Mouse (Mus musculus) limb, embryonic 13.5 days (tissue): ENCODE measurements around the gene Gm37240. TPM values are rescaled to one million over a fixed set of nuclear protein-coding genes. Genes with fewer than 3 reads are reported as not detected.
"Not testable (repeated sequence)": the region's sequence is repeated elsewhere in the genome, so short reads cannot be mapped to it uniquely, and the experiment has no call there.

Experiments
- ATAC-seq: fragments of 200-750 bp; cut with Nextera tagmentation; 2 replicates; pipeline ENCODE4 v1.8.0; 2017; ENCODE audit warnings: low read depth, moderate number of reproducible peaks, moderate TSS enrichment; ENCODE audit not compliant: low FRiP score
- H3K27ac ChIP-seq: fragments of 300-500 bp; sonication (generic); 2 replicates; pipeline ENCODE4 v1.5.1; 2015; ENCODE audit warnings: inconsistent platforms, mild to moderate bottlenecking, moderate library complexity
- H3K27me3 ChIP-seq: fragments of 300-500 bp; sonication (generic); 2 replicates; pipeline ENCODE4 v1.6.1; 2015; ENCODE audit warnings: mild to moderate bottlenecking, inconsistent platforms
- H3K36me3 ChIP-seq: fragments of 300-500 bp; sonication (generic); 2 replicates; pipeline ENCODE4 v1.6.1; 2015; ENCODE audit warnings: inconsistent platforms, mild to moderate bottlenecking, moderate library complexity
- H3K4me1 ChIP-seq: fragments of 300-500 bp; sonication (generic); 2 replicates; pipeline ENCODE4 v1.6.1; 2015; ENCODE audit warnings: inconsistent platforms
- H3K4me2 ChIP-seq: fragments of 300-500 bp; sonication (generic); replicated peaks from 2 replicates; pipeline ENCODE4 v1.6.1; 2015; ENCODE audit warnings: inconsistent platforms, mild to moderate bottlenecking, moderate library complexity
- H3K4me3 ChIP-seq: fragments of 300-500 bp; sonication (generic); 2 replicates; pipeline ENCODE4 v1.5.1; 2015; ENCODE audit warnings: moderate library complexity, mild to moderate bottlenecking, inconsistent platforms
- H3K9ac ChIP-seq: fragments of 300-500 bp; sonication (generic); 2 replicates; pipeline ENCODE4 v1.6.1; 2015; ENCODE audit warnings: mild to moderate bottlenecking, inconsistent platforms
- H3K9me3 ChIP-seq: fragments of 300-500 bp; sonication (generic); 2 replicates; pipeline ENCODE4 v1.6.1; 2016; ENCODE audit warnings: inconsistent platforms
- WGBS: fragments of 180-500 bp; shearing (Covaris S2); methylation state at CpG from one replicate; pipeline ENCODE4 v1.1.7; 2015; 5-methylcytosine and 5-hydroxymethylcytosine counted together
- polyA plus RNA-seq: library from polyadenylated mRNA; unstranded; fragments of >200 nt; fragmentation: Nextera tagmentation; extraction: Ambion mirVana; gene quantifications from 2 replicates; pipeline ENCODE4 v1.2.1, GENCODE M21; 2015

Gene Gm37240
- polyA plus RNA-seq, 1 experiment from 2014 or later, result 6.1 TPM

DNA sequence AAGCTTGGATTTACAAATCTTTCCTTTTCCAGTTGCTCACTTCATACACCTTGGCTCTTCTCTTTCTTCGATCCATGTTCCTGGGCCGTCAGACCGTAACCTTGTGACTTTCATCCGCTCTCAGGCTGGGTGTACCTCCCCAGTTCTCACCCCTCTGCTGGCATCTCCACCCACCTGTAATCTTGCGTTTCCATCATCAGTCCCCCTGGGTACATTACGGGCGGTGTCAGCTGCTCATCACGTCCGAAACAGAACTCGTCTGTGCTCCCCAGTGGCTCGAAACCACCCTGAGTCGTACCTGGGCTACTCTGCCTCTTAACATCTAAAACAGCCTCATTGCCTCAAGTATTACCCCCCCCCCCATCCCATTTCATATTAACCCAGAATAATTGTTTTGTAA lies 1215.2 kb downstream of the Gm37240 start:
- no peak for ATAC-seq
- H3K4me3 ChIP-seq, result no peak overlapping the region
- no peak overlapping the region for H3K9ac ChIP-seq
- no peaks in the 10 kb centered on the region for H3K36me3 ChIP-seq
- H3K4me1 ChIP-seq, result 0 out of 2 replicates have a peak, but pooled peaks cover under 1% of the 10 kb centered on the region
- WGBS, result 90% methylated on average over 12 of the region's 12 CpGs
- H3K27ac ChIP-seq, result no peak overlapping the region
- H3K27me3 ChIP-seq, result peaks cover 15% of the 10 kb centered on the region
- H3K4me2 ChIP-seq, result no peak overlapping the region
- H3K9me3 ChIP-seq, result no peaks in the 10 kb centered on the region

DNA sequence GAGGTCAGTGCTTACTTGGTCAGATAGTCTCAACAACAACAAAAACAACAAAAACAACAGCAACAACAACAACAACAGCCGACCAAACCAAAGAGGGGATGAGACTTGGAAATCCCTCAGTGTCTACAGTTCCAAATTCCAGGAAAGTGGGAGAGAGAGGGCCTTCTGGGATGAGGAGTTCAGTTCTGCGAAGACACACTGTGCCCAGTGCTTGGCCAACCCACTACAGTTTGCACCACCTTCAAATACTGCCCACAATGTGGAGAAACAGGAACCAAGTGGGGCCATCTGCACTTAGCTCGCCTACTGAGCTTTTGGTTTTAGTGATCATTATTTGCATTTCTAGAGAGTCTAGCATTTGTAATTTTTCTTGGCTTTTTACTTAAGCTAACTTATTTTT lies 1218.4 kb downstream of the Gm37240 start:
- Histone ChIP-seq H3K27ac (no peak overlapping the region), H3K27me3 (peaks cover 39% of the 10 kb centered on the region), H3K4me2 (no peak overlapping the region), H3K4me3 (no peak overlapping the region), H3K9me3 (no peaks in the 10 kb centered on the region), H3K36me3 (no peaks in the 10 kb centered on the region), H3K4me1 (peaks cover 24% of the 10 kb centered on the region), H3K9ac (no peak overlapping the region)
- no peak for ATAC-seq
- 90% methylated on average over 3 of the region's 3 CpGs for WGBS

DNA sequence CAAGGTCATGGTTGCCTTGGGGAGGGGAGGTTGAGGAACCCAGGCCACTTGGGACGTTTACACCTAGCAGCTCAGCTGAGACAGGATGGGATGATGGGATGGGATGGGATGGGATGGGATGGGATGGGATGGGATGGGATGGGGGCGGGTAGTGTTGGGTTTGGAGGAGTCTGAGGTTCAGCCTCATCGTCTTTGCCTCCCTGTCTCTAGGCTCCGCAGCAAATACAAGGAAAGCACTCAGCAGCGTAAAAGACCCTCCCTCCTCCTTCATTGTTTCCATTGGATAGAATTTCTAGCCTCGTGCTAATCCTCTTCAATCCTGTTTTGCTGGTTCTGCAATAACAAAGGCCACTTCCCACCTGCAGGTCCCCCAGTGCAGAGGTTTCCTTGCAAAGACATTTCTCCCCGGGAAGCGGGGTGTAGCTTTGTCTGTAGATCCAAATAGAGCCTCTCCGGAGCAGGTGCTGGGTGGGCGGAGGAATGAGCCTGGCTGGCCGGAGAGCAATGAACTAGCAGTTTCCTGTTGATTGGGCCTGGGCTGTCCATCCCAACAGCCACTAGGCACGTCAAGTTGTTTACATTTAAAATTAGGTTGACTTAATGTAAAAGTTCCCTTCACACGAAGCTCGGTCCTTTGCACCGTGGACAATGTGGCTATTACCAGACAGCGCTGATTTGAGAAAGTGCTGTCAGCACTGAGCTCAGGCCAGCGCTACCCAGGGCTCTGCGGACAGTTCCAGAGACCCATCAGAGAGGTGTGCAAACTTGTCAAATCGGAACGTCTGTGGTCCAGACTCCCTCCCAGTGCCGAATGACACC lies 1221.9 kb downstream of the Gm37240 start:
- Histone ChIP-seq H3K4me1 (peaks cover 24% of the 10 kb centered on the region), H3K27me3 (peaks cover 41% of the 10 kb centered on the region), H3K9ac (no peak overlapping the region), H3K9me3 (no peaks in the 10 kb centered on the region), H3K36me3 (no peaks in the 10 kb centered on the region), H3K4me3 (peak overlapping the region; percentile 39), H3K4me2 (peak overlapping the region; percentile 70), H3K27ac (no peak overlapping the region)
- whole genome bisulfite sequencing, result 3% methylated on average over 21 of the region's 21 CpGs
- peak; percentile 18; the same call in 1 of the 2 replicates for ATAC-seq

DNA sequence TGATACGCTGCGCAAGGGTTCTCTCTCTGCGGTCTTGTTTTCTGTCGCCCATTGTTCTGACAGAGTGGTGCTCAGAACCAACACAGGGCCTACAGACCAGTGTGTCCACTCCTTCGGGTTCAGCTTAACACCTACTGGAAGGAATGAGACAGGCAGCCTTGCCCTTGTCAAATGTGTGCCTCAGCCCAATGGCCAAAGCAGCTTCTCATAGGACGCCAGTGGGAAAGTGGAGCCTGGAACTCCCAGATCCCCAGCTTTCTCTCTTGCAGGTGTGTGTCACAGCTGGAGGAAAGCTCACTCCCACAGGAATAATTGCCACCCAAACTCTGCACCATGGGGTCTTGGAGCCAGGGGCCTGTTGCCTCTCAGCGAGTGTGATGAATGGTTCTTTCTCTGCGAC lies 1222.6 kb downstream of the Gm37240 start:
- Histone ChIP-seq H3K27me3 (peaks cover 41% of the 10 kb centered on the region), H3K4me3 (no peak overlapping the region), H3K27ac (no peak overlapping the region), H3K9me3 (no peaks in the 10 kb centered on the region), H3K36me3 (no peaks in the 10 kb centered on the region), H3K4me1 (peaks cover 24% of the 10 kb centered on the region), H3K4me2 (no peak overlapping the region), H3K9ac (no peak overlapping the region)
- ATAC-seq, result no peak
- WGBS, result 70% methylated on average over 8 of the region's 8 CpGs

DNA sequence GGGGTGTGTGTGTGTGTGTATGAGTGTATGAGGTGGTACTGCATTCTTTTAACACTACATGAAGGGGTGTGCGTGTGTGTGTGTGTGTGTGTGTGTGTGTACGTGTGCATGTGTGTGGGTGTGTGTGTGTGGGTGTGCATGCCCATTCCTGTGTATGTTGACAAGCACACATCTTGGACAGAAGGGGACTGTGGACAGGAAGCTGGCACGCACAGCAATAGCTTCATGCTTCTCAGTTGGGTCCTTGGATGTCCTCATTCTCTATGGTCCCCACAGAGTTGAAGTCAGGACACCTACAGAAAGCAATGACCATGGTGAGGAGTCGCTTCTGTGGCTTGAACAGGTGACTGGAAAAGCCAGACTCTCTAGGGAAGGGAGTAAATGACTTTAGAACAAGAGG lies 1223.5 kb downstream of the Gm37240 start:
- ATAC-seq, result no peak
- Histone ChIP-seq H3K9ac (no peak overlapping the region), H3K27ac (no peak overlapping the region), H3K9me3 (peaks cover 2% of the 10 kb centered on the region; the same call in 1 of the 2 replicates), H3K4me1 (peaks cover 24% of the 10 kb centered on the region), H3K36me3 (no peaks in the 10 kb centered on the region), H3K4me2 (no peak overlapping the region), H3K27me3 (peaks cover 41% of the 10 kb centered on the region), H3K4me3 (no peak overlapping the region)
- WGBS, result 90% methylated on average over 4 of the region's 4 CpGs

DNA sequence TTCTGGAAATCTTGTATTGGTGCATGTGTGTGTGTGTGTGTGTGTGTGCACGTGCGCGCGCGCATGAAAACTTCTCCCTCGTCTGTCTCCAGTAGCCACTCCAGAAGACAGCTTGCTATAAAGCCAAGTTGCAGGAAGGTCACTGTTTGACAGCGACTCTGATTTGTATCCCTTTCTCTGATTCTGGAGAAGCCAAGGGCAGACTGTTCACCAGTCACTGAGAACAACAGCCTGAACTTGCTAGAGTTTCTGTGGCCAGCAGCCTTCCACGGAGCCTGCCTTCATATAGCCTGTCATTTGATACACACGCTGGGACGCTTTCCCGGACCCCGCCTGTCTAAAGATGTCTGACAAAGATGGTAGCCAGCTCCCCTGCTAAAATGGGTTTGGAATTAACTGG lies 1224.2 kb downstream of the Gm37240 start:
- H3K27me3 ChIP-seq, result peaks cover 36% of the 10 kb centered on the region
- H3K4me1 ChIP-seq, result peaks cover 24% of the 10 kb centered on the region
- no peaks in the 10 kb centered on the region for H3K36me3 ChIP-seq
- ATAC-seq, result no peak
- no peak overlapping the region for H3K9ac ChIP-seq
- no peak overlapping the region for H3K27ac ChIP-seq
- H3K4me2 ChIP-seq, result no peak overlapping the region
- H3K9me3 ChIP-seq, result peaks cover 4% of the 10 kb centered on the region; the same call in 1 of the 2 replicates
- H3K4me3 ChIP-seq, result no peak overlapping the region
- WGBS, result 72% methylated on average over 12 of the region's 12 CpGs

DNA sequence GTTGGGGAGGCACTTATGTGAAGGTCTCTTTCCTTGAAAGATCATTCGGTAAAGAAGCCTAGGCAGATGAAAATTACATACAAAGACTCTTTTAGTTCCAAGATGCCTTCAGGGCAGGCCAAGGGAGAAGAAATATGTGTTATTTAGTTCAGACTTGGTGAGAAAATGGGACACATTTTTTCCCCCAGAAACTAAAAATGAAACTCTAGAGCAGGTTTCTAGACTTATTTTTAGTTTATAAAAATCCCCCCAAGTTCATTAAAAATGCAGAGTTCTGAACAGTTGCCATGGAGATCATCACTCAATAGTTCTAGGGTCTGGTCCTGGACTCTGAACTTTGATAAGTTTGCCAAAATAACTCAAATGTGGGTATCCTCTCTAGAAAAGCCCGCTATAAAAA lies 1226.9 kb downstream of the Gm37240 start:
- Histone ChIP-seq H3K36me3 (no peaks in the 10 kb centered on the region), H3K4me2 (no peak overlapping the region), H3K27me3 (peaks cover 18% of the 10 kb centered on the region), H3K9ac (no peak overlapping the region), H3K9me3 (peaks cover 4% of the 10 kb centered on the region; the same call in 1 of the 2 replicates), H3K4me3 (no peak overlapping the region), H3K27ac (no peak overlapping the region), H3K4me1 (peaks cover 7% of the 10 kb centered on the region)
- no peak for ATAC-seq
- WGBS, result 81% methylated on average over 2 of the region's 2 CpGs

DNA sequence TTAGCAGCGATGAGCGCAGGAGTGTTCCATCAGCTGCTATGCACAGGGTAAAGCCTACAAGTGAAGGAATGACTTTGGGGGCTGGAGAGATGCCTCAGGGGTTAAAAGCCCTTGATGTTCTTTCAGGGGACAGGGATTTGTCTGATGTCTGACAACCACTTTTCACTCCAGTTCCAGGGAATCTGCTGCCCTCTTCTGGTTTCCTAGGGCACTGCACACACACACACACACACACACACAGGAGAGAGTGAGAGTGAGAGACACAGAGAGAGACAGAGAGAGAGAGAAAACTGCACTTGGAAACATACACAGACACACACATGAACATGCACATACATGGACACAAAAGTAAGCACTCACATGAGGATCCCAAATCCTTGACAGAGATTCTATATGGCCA lies 1228.4 kb downstream of the Gm37240 start:
- H3K4me2 ChIP-seq, result no peak overlapping the region
- H3K9ac ChIP-seq, result no peak overlapping the region
- peaks cover 11% of the 10 kb centered on the region for H3K27me3 ChIP-seq
- H3K27ac ChIP-seq, result no peak overlapping the region
- 94% methylated on average over 2 of the region's 2 CpGs for WGBS
- H3K4me3 ChIP-seq, result no peak overlapping the region
- ATAC-seq, result no peak
- no peaks in the 10 kb centered on the region for H3K36me3 ChIP-seq
- H3K4me1 ChIP-seq, result peaks cover 14% of the 10 kb centered on the region; the same call in 1 of the 2 replicates
- peaks cover 4% of the 10 kb centered on the region; the same call in 1 of the 2 replicates for H3K9me3 ChIP-seq

DNA sequence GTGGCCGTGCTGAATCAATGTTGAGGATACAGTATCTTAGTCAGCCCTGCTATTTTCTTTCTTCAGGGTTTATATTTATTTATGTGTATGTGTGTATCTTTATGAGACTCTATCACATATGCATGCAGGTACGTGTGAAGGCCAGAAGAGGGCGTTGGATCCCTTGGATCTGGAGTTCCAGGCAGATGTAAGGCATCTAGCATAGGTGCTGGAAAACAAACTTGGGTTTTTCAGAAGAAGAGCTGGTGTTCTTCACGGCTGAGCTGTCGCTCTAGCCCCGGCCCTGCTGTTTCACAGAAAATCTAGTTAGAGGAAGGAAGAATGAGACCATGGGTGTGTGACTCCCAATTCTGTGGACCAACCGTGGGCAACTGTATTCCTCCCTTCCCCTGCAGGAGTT lies 1229.3 kb downstream of the Gm37240 start:
- no peak for ATAC-seq
- H3K36me3 ChIP-seq, result no peaks in the 10 kb centered on the region
- H3K4me3 ChIP-seq, result no peak overlapping the region
- 90% methylated on average over 7 of the region's 7 CpGs for WGBS
- H3K9ac ChIP-seq, result no peak overlapping the region
- no peak overlapping the region for H3K27ac ChIP-seq
- no peak overlapping the region for H3K4me2 ChIP-seq
- H3K27me3 ChIP-seq, result 0 out of 2 replicates have a peak, but pooled peaks cover 10% of the 10 kb centered on the region
- peaks cover 4% of the 10 kb centered on the region; the same call in 1 of the 2 replicates for H3K9me3 ChIP-seq
- H3K4me1 ChIP-seq, result peaks cover 16% of the 10 kb centered on the region; the same call in 1 of the 2 replicates

DNA sequence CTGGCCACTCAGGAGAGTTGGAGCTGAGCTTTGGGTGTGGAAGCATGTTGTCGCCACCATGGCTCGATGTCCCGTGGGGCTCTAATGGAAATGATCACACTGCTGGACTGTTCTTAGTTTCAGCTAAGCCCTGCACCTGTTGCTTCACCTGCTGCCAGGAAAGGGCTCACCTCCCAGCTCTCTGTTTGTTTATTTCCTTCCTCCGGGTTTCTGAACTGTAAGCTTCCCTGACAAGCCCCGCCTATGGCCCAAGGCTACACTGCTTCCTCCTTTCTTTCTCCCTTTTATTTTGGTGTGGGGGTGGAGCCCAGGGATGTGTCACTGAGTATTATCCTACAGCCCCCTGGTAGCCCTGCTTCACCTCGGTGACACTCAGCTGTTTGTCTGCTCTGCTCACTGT lies 1230.1 kb downstream of the Gm37240 start:
- no peak for ATAC-seq
- Histone ChIP-seq H3K27ac (no peak overlapping the region), H3K36me3 (no peaks in the 10 kb centered on the region), H3K4me2 (no peak overlapping the region), H3K4me1 (peaks cover 16% of the 10 kb centered on the region; the same call in 1 of the 2 replicates), H3K27me3 (0 out of 2 replicates have a peak, but pooled peaks cover 10% of the 10 kb centered on the region), H3K9ac (no peak overlapping the region), H3K9me3 (peaks cover 4% of the 10 kb centered on the region; the same call in 1 of the 2 replicates), H3K4me3 (no peak overlapping the region)
- 65% methylated on average over 6 of the region's 6 CpGs for WGBS

DNA sequence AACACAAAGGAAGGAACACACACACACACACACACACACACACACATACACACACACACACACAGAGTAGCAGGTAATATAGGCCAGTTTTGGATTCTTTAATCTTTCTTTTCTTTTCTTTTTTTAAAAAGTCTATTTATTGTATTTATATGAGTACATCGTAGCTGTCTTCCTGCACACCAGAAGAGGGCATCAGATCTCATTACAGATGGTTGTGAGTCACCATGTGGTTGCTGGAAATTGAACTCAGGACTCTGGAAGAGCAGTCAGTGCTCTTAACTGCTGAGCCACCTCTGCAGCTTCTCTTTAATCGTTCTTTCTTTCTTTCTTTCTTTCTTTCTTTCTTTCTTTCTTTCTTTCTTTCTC lies 1231.5 kb downstream of the Gm37240 start:
- not testable (repeated sequence) for H3K9me3 ChIP-seq, ATAC-seq, H3K4me3 ChIP-seq, H3K27me3 ChIP-seq, H3K4me2 ChIP-seq, H3K9ac ChIP-seq, H3K27ac ChIP-seq, H3K36me3 ChIP-seq
- H3K4me1 ChIP-seq, result peaks cover 16% of the 10 kb centered on the region; the same call in 1 of the 2 replicates
- WGBS, result 75% methylated on average over 2 of the region's 2 CpGs

DNA sequence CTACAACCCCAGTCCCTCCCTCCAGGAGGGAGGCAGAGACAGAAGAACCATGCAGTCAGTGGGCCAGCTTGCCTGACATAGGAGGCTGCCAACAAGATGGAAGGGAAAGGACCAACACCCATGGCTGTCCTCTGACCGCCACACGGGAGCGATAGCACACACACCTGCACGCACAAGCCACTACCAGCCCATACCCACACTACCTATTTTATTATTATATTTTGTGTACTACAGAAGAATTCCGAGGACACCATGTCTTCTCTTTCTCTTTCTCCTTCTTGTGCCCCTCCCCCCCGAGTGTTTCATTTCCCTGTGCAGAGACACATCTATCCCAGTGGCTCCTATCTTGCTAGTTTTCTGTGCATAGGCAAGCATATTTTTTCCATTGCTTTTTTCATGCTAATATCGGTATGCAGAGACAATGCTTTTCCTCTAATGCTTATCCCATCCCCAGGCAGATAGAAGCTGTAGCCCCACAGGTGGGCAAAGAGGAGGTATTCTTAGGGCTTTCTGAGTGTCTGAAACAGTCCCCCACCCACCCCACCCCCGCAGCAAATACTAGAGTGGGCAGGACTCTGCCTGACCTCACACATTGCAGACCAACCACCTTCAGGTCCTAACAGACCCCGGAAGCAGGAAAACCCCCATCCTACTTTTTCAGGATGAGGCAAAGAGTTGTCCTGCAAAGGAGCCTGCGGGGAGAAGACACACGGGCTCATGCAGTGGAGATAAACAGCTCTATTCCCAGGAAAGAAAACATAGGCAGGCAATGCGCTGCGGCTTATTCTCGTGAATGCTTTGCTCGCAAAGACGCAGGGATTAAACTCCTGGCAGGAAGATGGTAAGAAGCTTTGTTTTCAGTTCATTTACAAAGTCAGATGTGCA lies 1232.2 kb downstream of the Gm37240 start:
- Histone ChIP-seq H3K4me1 (peaks cover 16% of the 10 kb centered on the region; the same call in 1 of the 2 replicates), H3K27me3 (0 out of 2 replicates have a peak, but pooled peaks cover 10% of the 10 kb centered on the region), H3K4me2 (peak overlapping the region; percentile 28; the same call in 1 of the 2 replicates), H3K36me3 (no peaks in the 10 kb centered on the region), H3K27ac (no peak overlapping the region), H3K4me3 (no peak overlapping the region), H3K9ac (no peak overlapping the region), H3K9me3 (peaks cover 4% of the 10 kb centered on the region; the same call in 1 of the 2 replicates)
- 30% methylated on average over 16 of the region's 16 CpGs for WGBS
- no peak for ATAC-seq
